Mouse (Mus musculus) right cerebral cortex, adult 18-20 months (tissue): Measurements from ENCODE around the gene 0610030E20Rik.

Experiments used
- DNase-seq: peaks from one replicate; pipeline ENCODE4 v3.0.0; 2022; ENCODE audit warnings: mixed read lengths

The 0610030E20Rik gene

GRCm38 (mm10) chr6:72347166-72347941 lies at the start of gene 0610030E20Rik:
TSS of gene 0610030E20Rik (plus strand) at chr6:72347317.
- DNase-seq: peak; percentile 80

- DNase-seq: no peak
Observed at GRCm38 (mm10) chr6:72297825-72298224, 49.3 kb upstream of the 0610030E20Rik start.

DNA sequence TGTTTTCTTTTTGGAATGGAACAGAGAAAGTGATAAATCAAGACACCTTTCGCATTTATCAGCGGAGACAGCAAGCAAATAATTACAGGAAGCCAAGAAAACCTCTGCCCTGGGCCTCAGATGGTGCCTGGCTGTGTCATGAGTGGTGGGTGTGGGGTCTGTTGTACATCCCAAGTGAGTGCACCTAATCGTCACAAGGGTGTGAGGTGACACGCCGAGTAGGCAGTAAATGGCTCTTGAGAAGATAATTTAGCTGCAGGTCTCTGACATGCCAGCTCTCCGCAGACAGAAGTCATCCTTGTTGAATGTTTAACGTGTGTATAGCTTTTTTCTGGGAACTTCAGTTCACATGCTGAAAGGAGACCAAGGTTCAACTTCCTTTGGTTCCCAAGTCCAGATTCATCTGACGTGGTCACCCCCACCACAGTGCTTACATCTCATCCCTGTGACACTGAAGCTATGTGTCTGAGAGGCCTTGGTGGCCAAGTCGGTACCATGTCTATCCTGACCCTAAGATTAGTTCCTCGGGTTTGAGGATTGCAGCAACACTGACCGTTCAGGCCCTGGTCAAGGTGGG lies 44.7 kb upstream of the 0610030E20Rik start:
- DNase-seq: no peak

DNA sequence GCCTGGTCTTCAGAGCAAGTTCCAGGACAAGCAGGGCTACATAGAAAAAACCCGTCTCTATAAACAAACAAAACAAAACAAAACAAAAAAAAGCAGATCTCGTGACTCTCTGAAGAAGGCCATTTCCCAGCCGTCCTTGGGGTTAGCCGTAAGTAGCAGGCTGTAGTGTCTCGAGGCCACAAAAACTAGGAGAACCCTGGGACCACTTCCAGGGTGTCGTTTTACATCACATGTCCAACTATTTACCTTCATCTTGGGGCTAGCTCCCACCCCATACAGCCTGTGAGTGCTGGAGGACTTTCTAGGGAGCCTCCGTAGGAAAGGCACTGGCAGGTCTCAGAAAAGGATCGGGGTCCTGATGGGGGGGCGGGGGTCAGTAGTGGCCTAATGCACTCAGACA lies 43.6 kb upstream of the 0610030E20Rik start:
- DNase-seq: no peak

DNA sequence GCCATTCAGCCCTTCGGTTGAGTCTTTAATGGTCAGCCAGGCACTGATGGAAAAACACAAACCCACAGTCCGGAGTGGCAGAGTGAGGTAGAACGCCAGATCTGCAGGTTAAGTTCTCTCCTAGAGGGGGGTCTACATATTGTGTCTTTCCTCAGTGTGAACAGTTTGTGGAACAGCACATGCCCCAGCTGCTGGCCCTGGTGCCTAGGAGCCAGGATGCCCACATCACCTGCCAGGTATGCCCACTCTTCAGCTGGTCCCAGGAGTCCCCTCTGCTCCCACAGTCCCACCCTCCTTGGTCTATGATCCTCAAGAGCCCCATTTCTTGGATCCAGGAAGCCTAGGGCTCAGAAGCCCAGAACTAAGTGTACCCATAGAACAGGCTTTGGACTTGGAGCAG lies 34.9 kb upstream of the 0610030E20Rik start:
- no peak for DNase-seq

- DNase-seq: no peak
Observed at GRCm38 (mm10) chr6:72313124-72313867, 33.8 kb upstream of the 0610030E20Rik start.

DNA sequence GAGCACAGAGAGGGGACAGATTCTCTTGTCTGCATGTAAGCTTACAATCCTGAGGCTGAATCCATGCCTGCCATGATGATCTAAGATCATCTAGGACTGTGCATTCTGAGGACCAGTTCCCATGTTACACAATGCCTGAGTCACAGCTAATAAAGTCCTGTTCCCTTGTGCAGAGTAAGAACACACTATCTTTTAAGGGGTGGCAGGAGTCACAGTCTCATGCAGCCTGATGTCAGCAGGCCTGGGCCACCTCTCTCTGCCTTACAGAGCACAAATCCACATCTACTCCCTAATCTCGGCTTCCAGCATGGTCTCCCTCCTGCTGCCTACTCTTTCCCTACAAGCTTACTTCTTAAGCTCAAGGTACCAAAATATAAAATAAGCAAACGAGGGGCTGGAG lies 31.7 kb upstream of the 0610030E20Rik start:
- DNase-seq: no peak

GRCm38 (mm10) chr6:72316044-72316443 lies 31.1 kb upstream of the 0610030E20Rik start:
- no peak for DNase-seq

GRCm38 (mm10) chr6:72318440-72318839 lies 28.7 kb upstream of the 0610030E20Rik start:
- no peak for DNase-seq

GRCm38 (mm10) chr6:72319019-72319418 lies 28.1 kb upstream of the 0610030E20Rik start:
- peak; percentile 59 for DNase-seq

DNA sequence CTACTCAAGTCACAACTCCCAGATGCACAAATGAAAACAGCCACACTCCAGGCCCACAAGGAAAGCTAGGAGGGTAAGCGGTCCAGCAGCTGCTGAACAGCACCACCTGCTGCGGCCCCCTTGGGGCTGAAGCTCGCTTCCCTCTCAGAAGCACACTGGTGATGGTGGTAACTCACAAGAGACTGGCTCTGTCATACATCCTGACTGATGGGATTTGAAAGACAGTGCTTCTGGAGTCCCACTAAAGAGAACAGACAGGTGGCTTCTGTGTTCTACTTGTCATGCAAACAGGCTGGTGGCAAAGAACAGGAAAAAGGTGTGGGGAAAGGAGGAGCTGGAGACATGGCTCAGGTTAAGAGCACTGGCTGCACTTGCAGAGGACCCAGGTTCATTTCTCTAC lies 24.2 kb upstream of the 0610030E20Rik start:
- DNase-seq: no peak

DNA sequence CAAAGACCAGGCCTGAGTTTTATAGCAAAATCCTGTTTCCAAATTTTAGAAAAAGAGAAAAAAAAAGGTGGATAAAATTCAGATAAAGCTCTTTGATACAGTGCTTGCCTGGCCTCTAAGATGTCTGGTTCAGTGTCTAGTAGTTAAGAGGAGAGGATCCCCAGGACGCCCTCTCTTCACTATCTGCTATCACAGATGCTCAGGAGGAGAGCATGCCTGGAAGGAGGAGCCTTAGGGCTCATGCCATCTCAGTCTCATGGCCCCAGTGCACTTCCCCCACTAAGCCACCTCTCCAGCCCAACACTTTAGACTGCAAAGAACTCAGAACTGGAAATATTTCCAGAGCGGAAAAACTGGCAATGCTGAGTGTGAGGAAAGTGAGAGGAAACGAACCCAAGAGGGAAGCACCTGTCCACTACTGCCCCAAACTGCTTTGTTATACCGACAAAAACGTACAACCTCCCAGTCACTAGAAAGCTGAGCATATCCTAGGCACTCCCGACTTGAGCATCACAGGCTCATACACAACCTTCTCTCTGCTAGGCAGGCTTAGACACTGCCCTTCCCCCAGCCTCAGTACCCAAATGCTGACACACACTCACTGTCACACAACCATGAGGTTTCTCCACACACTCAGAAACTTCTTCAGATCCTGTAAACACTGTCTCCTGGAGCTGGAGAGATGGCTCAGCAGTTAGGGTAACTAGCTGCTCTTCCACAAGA lies 23.2 kb upstream of the 0610030E20Rik start:
- no peak for DNase-seq

DNA sequence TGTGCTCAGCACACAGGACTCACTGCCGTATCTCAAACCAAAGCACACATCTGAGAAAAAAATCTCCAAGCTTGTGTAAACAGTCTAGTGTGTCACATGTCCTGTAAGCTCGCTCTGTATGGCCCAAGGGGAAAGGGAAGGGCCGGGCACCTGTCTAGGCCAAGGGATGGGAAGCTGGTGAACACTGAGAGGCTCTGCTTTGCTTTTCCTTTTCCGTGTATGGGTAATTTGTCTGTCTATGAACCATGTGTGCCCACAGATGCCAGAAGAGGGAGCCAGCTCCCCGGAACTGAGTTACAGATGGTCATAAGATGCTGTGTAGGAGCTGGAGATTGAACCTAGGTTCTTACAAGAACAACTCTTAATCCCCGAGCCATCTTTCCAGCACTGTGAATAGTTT lies 20.8 kb upstream of the 0610030E20Rik start:
- peak; percentile 43 for DNase-seq

DNA sequence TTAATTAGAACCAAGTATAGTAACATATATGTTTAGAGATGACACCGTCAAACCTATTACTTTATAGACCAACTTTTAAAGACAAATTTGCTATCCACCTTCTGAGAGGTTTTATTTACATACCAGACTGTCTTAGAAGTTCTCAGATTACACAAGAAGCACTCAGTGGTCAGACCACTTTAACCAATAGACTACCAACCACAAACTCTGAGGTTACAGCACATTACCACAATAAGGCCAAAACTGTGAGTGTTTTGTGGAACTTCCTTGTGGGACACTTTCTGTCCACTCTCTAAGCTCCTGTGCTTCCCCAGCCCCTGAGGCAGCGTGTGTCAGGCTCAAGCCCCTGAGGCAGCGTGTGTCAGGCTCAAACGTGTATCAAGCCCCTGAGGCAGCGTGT lies 18.1 kb upstream of the 0610030E20Rik start:
- no peak for DNase-seq

- DNase-seq: no peak
Observed at GRCm38 (mm10) chr6:72330133-72330532, 17.0 kb upstream of the 0610030E20Rik start.

GRCm38 (mm10) chr6:72333111-72333510 lies 14.0 kb upstream of the 0610030E20Rik start:
- no peak for DNase-seq

DNA sequence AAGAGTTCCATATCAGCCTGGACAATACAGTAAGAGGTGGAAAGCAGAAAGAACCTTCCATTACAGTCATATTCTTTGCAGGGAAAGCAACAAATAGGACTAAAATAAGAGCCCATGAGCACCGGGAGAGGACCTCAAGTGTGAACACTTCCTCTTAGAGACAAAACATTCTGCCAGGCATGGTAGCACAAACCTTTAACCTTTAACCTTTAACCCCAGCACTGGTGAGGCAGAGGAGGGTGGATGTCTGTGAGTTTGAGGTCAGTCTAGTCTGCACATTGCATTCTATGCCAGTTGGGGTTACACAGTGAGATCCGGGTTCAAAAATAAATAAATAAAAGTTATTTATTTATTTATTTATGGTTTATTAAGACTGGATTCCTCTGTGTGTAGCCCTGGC lies 6.6 kb upstream of the 0610030E20Rik start:
- DNase-seq: no peak

- DNase-seq: no peak
Observed at GRCm38 (mm10) chr6:72344396-72345073, 2.6 kb upstream of the 0610030E20Rik start.

GRCm38 (mm10) chr6:72345074-72345567 lies 2.0 kb upstream of the 0610030E20Rik start, which contains the start of gene Usp39:
TSS of gene Usp39 (minus strand) at chr6:72345184.
- DNase-seq: peak; percentile 97

DNA sequence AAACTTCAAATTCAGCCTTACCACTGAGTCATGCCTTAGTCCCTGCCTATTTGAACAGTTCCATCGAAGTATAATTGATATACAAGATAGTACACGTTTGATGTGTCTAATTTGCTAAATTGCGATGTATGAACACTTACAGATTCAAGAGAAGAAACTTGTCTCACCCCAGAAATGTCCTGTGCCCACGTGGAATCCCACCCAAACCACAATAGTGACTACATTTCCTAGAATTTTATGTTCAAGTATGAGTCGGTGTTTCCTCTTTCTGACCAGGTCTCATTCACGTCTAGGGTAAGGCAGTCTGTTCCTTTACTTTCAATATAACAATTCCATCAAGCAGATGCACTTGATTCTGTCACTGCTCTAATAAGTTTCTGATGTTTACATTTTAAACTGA lies 1.5 kb upstream of the 0610030E20Rik start:
- DNase-seq: no peak

GRCm38 (mm10) chr6:72346261-72346660 lies 856 bp upstream of the 0610030E20Rik start:
- DNase-seq: no peak

DNA sequence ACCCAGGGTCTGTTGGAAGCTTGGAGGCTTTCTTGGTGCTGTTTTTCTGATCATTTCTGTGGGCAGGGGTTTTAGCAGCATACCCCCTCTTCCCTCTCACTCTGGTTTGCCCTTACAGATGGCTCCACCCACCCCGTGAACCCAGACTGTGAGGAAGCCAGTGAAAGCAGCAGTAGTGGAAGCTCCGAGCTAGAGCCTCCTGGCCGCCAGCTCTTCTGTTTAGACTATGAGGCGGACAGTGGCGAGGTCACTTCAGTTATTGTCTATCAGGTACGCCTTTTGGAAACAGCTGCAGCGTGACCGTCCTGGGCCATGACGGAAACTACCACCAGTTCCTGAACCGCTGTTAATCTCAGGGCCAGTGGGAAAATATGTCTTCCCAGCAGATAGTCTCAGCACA lies 1.3 kb downstream of the 0610030E20Rik start:
- no peak for DNase-seq
